Mouse (Mus musculus): Measurements from ENCODE around the gene Dpp10.

GRCm38 (mm10) chr1:123316886-123317285, 728.5 kb downstream of the Dpp10 start:
- TF ChIP-seq GATA1 (IDR thresholded peaks at IDR 0.05; ENCODE audit: borderline replicate concordance, low read length), result no peak
- no peak for TF ChIP-seq FLI1 (IDR thresholded peaks at IDR 0.05; ENCODE audit: low read length)
